Mouse (Mus musculus) left cerebral cortex, postnatal 14 days (tissue): ENCODE data around the gene Palld. TPM values are rescaled to one million over a fixed set of nuclear protein-coding genes. Genes with fewer than 3 reads are reported as not detected.

Experiments
- DNase-seq, 2 experiments: peaks; one replicate each; pipeline ENCODE4 v3.0.0; 2021 to 2022; ENCODE audit warnings: low spot score in 2 of 2, mixed read lengths in 1 of 2
- intact Hi-C: fragments of 180-260 bp; cut with DNase I; formaldehyde crosslinking; loops from one replicate; pipeline ENCODE4 v1.15.1; 2025
- total RNA-seq, 2 experiments: library from RNA; stranded (reverse); gene quantifications; 2 replicates each; pipeline ENCODE4 v1.2.3; 2021

Gene Palld
- total RNA-seq, 2 experiments from 2014 or later = 4.0 to 4.7 TPM

- intact Hi-C loops = no loop called here
- peak in 1 of 2 experiments; percentile 30 for DNase-seq
Measured at GRCm38 (mm10) chr8:61661611-61662010, 240.9 kb downstream of the Palld start.

GRCm38 (mm10) chr8:61660961-61661360, 241.5 kb downstream of the Palld start:
- intact Hi-C loops = no loop called here
- no peak for DNase-seq

- intact Hi-C loops = no loop called here
- DNase-seq = no peak
Measured at GRCm38 (mm10) chr8:61651955-61652354, 250.5 kb downstream of the Palld start.

GRCm38 (mm10) chr8:61646195-61646835, 256.2 kb downstream of the Palld start:
- DNase-seq = peak in 1 of 2 experiments; percentile 14
- intact Hi-C loops = no loop called here

- intact Hi-C loops = no loop called here
- DNase-seq = no peak
Measured at GRCm38 (mm10) chr8:61645642-61646041, 256.8 kb downstream of the Palld start.

GRCm38 (mm10) chr8:61643215-61643614, 259.3 kb downstream of the Palld start:
- DNase-seq = no peak
- intact Hi-C loops = no loop called here

GRCm38 (mm10) chr8:61642358-61642847, 260.1 kb downstream of the Palld start:
- no peak for DNase-seq
- intact Hi-C loops = no loop called here

GRCm38 (mm10) chr8:61639596-61639995, 262.9 kb downstream of the Palld start:
- no peak for DNase-seq

GRCm38 (mm10) chr8:61639008-61639407, 263.5 kb downstream of the Palld start:
- intact Hi-C loops = no loop called here

More at GRCm38 (mm10) chr8:61639596-61639995, 262.9 kb downstream of the Palld start:
- intact Hi-C loops = no loop called here

GRCm38 (mm10) chr8:61637736-61638135, 264.8 kb downstream of the Palld start:
- no peak for DNase-seq
- intact Hi-C loops = no loop called here

More at GRCm38 (mm10) chr8:61639008-61639407, 263.5 kb downstream of the Palld start:
- no peak for DNase-seq

GRCm38 (mm10) chr8:61634811-61635210, 267.7 kb downstream of the Palld start:
- intact Hi-C loops = no loop called here
- no peak for DNase-seq

GRCm38 (mm10) chr8:61632331-61632730, 270.2 kb downstream of the Palld start:
- DNase-seq = no peak
- intact Hi-C loops = no loop called here

- no peak for DNase-seq
- intact Hi-C loops = no loop called here
Measured at GRCm38 (mm10) chr8:61629631-61629968, 272.9 kb downstream of the Palld start.

GRCm38 (mm10) chr8:61628938-61629630, 273.4 kb downstream of the Palld start:
- no peak for DNase-seq
- intact Hi-C loops = no loop called here

GRCm38 (mm10) chr8:61626246-61626952, 276.1 kb downstream of the Palld start:
- no peak for DNase-seq
- intact Hi-C loops = no loop called here

- no peak for DNase-seq
- intact Hi-C loops = no loop called here
Measured at GRCm38 (mm10) chr8:61625656-61626210, 276.8 kb downstream of the Palld start.

- intact Hi-C loops = no loop called here
Measured at GRCm38 (mm10) chr8:61623485-61624417, 278.7 kb downstream of the Palld start.

GRCm38 (mm10) chr8:61621300-61621699, 281.2 kb downstream of the Palld start:
- intact Hi-C loops = no loop called here
- no peak for DNase-seq

More at GRCm38 (mm10) chr8:61623485-61624417, 278.7 kb downstream of the Palld start:
- no peak for DNase-seq

GRCm38 (mm10) chr8:61617651-61618050, 284.8 kb downstream of the Palld start:
- intact Hi-C loops = no loop called here
- no peak for DNase-seq
